Mouse (Mus musculus) testis, postnatal 10 days (tissue): ENCODE data around the gene Cc2d2b.

Experiments
- DNase-seq: peaks from one replicate; pipeline ENCODE4 v3.0.0; 2021; ENCODE audit warnings: low spot score

Gene Cc2d2b

DNA sequence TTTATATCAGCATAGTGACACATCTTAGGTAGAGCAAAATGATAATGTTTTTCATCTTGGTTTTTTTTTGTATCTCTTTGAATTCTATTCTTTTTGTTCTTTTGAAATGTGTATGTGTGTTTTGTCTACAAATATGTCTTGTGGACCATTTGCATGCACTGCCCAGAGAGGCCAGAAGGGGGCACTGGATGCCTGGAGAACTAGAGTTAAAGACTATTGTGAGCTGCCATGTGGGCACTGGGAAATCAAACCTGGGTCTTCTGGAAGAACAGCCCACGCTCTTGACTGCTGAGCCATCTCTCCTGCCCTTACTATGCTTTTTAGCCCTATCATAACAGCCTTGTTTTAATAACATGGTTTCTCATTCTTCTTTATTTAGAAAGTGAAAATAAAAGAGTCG is 5.8 kb downstream of the Cc2d2b start:
- DNase-seq = peak; percentile 65

DNA sequence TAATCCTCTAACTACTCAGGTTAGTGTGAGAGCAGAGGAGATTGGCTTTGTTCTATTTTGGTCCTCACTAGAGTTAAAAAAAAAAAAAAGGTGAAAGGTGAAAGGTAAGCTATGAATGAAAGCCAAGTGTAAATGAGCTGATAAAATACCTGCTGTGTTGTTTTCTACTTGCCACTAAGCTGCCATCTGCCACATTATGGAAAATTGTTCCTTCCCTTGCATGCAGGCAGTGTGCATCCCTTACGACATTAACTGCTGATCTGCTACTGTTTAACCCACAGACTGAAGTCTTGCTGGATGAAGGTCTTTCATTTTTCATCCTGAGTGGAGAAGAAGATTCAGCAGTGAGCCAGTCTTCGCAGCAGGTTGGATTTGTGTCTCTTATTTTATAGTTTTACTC is 11.5 kb downstream of the Cc2d2b start:
- no peak for DNase-seq

DNA sequence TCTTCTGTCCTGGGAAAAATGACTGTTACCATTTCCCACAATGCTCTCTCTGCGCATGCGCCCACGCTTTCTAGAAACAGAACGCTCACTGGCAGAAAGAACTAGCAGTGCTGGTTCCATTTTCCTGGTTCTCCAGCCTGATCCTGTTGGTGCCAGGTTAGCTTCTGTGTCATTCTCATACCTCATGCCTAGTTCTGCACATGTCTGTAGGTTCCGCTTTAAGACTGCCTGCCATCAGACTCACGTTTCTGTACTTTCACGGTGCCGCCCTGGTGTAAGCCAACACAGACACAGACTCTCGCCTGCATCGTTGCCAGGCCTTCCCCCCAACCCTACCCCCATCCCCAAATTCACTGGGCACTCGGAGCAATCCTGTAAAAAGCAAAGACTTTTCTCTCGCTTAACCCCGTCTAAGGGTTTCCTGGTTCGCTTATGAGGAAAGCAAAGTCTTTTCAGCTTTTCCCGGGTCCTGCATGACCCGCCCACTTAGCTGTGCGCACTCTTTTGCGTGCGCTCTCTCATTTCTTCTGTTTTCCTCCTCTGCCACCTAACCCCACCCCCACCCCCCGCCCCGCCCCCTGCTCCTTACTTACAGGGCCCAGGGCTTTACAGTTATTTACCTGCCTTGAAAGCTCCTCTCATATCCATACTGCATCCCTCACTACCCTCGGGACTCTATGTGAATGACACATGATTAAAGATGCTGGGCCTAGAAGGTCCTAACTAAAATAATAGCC is 13.6 kb downstream of the Cc2d2b start:
- DNase-seq = peak; percentile 60

- DNase-seq = no peak
Measured at GRCm38 (mm10) chr19:40767189-40767588, 18.6 kb downstream of the Cc2d2b start.

DNA sequence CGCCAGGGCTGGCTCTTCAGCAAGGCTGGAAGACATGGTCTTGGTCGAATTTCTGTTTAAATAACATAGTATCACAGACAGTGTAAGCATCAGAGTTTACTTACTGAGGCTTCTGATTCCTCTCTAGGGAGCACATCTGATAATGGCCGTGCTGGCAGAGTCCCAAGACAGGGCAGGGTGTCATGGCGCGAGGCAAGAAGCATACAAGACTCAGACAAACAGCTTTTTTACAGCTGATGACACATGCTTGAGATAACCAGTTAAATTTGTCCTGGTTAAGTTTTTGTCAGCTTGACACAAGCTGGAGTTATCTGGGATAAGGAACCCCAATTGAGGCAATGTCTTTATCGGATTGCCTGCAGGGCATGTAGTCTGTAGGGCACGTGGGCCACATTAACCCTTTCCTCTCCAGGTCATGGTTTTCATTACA is 20.8 kb downstream of the Cc2d2b start:
- no peak for DNase-seq

GRCm38 (mm10) chr19:40788004-40788714 is 39.6 kb downstream of the Cc2d2b start:
- DNase-seq = no peak

DNA sequence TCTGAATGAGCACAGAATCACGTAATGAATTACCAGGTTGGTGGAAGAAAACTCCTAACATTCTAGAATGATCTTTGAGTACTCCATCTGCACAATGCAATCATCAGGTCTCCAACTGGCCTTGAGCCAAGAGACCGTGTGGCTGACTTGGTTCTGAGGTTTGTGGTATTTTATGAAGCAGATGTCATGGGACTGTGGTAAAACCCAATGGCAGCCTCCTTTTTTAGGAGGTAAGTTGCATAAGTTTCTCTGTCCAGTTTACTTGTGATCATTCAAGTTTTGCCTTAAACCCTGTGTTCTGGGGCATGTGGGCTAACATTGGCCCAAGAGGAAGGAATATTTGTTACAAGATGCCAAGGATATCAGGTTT is 40.1 kb downstream of the Cc2d2b start:
- no peak for DNase-seq

DNA sequence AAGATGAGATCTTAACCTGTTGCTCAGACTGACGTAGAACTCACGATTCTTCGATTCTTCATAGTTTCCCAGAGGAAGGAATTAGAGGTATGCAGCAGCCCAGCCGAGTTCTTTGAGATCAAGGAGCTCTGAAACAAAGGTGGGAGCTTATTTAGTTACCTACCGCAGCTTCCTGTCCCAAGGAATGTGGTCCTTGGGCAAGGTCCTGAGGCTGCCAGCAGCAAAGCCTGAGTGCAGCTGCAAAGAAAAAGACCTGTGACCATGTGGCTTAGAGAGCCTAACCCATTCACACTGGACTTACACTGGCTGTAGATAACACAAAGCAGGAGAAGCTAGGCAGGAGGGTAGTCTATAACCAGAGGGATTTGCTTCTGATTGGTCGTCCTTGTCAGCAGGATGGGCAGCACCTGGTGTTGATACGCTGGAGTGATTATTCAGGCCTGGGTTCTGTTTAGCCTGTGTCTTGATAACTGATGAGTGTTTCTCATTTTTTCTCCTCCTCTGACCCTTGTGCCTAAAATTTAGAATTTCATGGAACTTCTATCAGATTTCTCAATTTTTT is 56.7 kb downstream of the Cc2d2b start:
- no peak for DNase-seq

GRCm38 (mm10) chr19:40809858-40810257 is 61.3 kb downstream of the Cc2d2b start:
- DNase-seq = no peak

GRCm38 (mm10) chr19:40811840-40812239 is 63.3 kb downstream of the Cc2d2b start:
- DNase-seq = no peak

DNA sequence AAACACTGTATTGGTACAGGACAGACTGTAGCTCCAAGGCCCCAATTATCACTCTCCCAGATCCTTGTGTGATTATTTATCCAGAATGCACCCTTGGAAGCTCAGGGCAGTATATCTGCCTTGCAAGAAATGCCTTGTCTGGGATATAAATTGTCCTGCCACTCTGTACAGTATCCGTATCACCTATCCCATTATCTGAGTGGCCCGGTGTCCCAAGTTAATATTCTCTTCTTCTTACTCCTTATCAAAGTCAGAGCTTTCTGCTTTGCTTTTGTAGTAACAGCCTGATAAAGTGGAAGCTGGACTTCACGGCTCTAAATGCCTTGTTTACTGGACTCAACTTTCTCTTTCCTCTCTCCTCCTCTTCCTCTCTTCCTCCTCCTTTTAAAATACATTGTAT is 64.2 kb downstream of the Cc2d2b start:
- no peak for DNase-seq

DNA sequence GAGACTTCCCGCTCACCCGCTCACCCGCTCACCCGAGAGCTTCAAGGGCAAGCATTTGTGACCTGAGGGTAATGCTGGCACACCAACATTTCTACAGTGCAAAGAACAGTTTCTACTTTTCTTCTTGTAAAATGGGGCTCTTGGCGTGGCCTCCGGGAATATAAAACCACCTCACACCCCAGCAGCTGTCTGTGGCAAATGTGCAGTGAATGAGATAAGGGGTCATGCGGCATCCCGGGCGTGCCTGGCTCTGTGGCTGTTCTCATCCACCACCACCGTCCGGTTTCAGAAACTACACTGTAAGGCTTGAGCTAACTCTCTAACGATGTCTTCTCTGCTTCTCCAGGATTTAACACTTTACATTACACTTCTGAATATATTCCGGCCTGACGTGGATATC is 64.8 kb downstream of the Cc2d2b start:
- no peak for DNase-seq

GRCm38 (mm10) chr19:40815645-40816183 is 67.2 kb downstream of the Cc2d2b start:
- no peak for DNase-seq

- DNase-seq = no peak
Measured at GRCm38 (mm10) chr19:40817901-40818532, 69.5 kb downstream of the Cc2d2b start.

DNA sequence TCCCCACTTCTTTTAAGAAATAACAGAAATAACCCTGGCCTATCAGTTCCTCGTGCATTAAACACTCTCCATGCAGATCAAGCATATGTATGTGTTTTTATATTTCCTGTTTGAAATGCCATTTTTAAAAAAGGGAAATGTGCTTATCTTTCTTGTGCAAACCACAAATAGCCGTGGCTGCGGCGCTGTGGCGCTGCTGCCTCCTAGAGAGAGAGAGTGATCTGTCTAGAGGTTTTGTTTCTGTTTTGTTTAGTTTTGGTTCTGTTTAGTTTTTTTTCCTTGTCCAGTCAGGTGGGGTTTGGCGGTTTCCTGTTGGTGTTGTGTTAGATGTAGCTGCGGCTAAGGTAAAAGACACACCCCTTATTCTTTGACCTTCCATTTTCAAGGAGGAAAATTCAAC is 70.2 kb downstream of the Cc2d2b start:
- DNase-seq = no peak

- no peak for DNase-seq
Measured at GRCm38 (mm10) chr19:40821306-40821825, 72.8 kb downstream of the Cc2d2b start.

DNA sequence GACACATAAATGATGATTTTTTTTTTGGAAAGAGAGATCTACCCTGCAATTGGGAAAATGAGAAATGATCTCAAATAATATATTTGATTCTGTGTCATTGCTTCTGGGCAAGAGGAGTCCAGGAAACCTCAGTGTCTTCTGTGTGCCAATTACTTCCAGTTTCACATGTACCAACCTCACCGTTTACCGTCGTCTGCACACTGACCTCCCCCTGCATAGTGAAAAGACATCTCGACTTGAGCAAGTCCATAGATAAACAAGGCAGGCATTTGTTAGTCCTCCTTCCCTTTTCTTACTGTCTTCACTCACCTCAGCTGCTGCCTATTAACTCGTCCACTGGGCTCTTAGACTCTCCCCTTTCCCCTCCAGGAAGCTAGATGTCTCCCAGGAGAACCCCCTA is 77.1 kb downstream of the Cc2d2b start:
- no peak for DNase-seq

GRCm38 (mm10) chr19:40826735-40827134 is 78.2 kb downstream of the Cc2d2b start:
- no peak for DNase-seq

- DNase-seq = no peak
Measured at GRCm38 (mm10) chr19:40830198-40830597, 81.6 kb downstream of the Cc2d2b start.

- peak; percentile 93 for DNase-seq
Measured at GRCm38 (mm10) chr19:40830703-40831415, 82.3 kb downstream of the Cc2d2b start, which contains the start of gene Ccnj. Gene Ccnj, plus strand, starts transcription at chr19:40831279.

DNA sequence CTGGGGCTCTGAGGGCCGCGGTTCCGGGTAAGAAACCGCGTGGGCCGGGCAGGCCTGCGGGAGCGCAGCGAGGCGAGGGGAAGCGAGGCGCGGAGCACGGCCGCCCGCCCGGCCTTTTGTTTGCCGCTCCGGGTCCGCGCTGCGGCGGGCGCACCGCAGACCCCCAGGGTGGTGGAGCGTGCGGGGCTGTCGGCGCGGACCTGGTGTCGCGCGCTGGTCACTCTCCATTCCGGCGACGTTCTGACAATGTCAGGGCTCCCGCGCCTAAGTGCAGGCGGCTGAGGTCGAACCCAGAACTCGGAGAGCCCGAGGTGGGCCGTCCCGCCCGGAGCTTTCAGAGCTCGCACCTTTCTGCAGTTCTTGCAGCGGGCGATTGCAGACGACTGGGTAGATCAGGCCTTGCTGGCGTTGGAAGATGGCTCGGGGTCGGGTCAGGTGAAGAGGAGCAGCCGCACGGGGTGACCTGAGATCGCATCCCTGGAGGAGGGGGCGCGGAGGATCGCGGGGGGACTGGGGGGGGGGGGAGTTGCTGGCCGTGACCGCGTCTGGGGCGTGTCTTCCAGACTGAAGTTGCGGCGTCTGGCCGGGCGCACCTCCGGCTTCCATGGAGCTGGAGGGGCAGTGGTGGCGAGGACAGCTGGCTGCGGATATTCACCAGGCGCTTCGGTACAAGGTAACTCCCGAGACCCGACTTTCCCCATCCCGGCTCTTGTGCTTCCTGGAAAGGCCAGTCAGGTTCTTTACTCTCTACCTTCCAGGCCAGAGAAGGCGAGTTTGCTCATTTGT is 83.1 kb downstream of the Cc2d2b start:
- DNase-seq = peak; percentile 71
